Mouse (Mus musculus): ENCODE data around the gene Tcf7. TPM values are rescaled to one million over a fixed set of nuclear protein-coding genes. Genes with fewer than 3 reads are reported as not detected.

Gene Tcf7
- polyA plus RNA-seq, 1 experiment from 2014 or later, result 6.9 TPM

DNA sequence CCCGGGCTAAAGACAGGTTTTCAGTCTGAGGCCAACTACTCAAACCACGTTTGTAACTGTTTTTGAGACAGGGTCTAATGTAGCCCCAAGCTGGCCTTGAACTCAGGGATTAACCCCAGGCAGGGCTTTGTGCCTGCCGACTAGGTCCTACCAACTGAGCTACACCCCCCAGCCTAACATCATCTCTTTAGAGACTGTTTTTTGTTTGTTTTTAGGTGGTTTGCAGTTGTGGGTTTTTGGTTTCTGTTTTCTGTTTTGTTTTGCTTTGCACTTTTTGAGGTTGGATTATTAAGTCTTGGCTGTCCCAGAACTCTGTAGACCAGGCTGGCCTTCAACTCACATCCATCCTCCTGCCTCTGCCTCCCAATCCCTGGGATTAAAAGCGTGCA is 8.9 kb downstream of the Tcf7 start:
- Histone ChIP-seq H3K4me3 (ENCODE audit: low read depth, low read length) (no peak overlapping the region), H3K9me3 (ENCODE audit: control insufficient read depth, low read length) (no peaks in the 10 kb centered on the region), H3K36me3 (ENCODE audit: control insufficient read depth, insufficient read depth, low read length) (no peaks in the 10 kb centered on the region), H3K9ac (ENCODE audit: low read depth, low read length) (no peak overlapping the region), H3K27me3 (ENCODE audit: control insufficient read depth, insufficient read depth, low read length) (no peaks in the 10 kb centered on the region), H3K4me1 (replicated peaks; ENCODE audit: control insufficient read depth, insufficient read depth, low read length) (no peaks in the 10 kb centered on the region), H3K27ac (ENCODE audit: low read depth, low read length) (no peak overlapping the region), H3K4me2 (replicated peaks; ENCODE audit: low read depth, low read length) (no peak overlapping the region)
- no peak for DNase-seq (ENCODE audit: low spot score)
- ATAC-seq (ENCODE audit: low FRiP score), result no peak
- WGBS, result 76% methylated on average over 4 of the region's 4 CpGs

- no peak for ATAC-seq (ENCODE audit: low FRiP score)
- H3K27me3 ChIP-seq (ENCODE audit: control insufficient read depth, insufficient read depth, low read length), result no peaks in the 10 kb centered on the region
- no peak for DNase-seq (ENCODE audit: low spot score)
- peak overlapping the region; percentile 28; the same call in 1 of the 2 replicates for H3K9ac ChIP-seq (ENCODE audit: low read depth, low read length)
- WGBS, result 78% methylated on average over 11 of the region's 11 CpGs
- no peaks in the 10 kb centered on the region for H3K36me3 ChIP-seq (ENCODE audit: control insufficient read depth, insufficient read depth, low read length)
- H3K4me3 ChIP-seq (ENCODE audit: low read depth, low read length), result no peak overlapping the region
- no peak overlapping the region for H3K27ac ChIP-seq (ENCODE audit: low read depth, low read length)
- H3K4me2 ChIP-seq (replicated peaks; ENCODE audit: low read depth, low read length), result no peak overlapping the region
- H3K9me3 ChIP-seq (ENCODE audit: control insufficient read depth, low read length), result no peaks in the 10 kb centered on the region
- H3K4me1 ChIP-seq (replicated peaks; ENCODE audit: control insufficient read depth, insufficient read depth, low read length), result no peaks in the 10 kb centered on the region
Observed at GRCm38 (mm10) chr11:52273183-52273941, 9.5 kb downstream of the Tcf7 start.

DNA sequence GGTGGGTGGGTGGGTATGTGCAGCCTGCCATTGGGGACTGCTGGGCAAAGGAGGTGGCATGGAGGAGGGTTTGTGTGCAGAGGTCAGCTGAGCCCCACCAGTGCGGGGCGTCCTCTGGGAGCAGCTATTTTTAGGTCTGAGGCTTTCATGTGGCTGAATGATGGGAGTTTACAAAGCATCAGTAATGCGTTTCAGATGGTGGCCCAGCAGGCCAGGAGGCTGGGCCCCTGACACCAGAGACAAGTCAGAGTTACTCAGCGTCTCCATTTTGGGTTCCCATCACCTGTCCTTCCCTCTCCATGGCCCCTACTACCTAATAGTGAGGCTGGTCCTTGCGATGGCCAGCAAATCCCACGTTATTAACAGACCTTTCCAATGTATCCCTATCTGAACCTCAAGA is 10.2 kb downstream of the Tcf7 start:
- no peaks in the 10 kb centered on the region for H3K36me3 ChIP-seq (ENCODE audit: control insufficient read depth, insufficient read depth, low read length)
- ATAC-seq (ENCODE audit: low FRiP score) (no peak), DNase-seq (ENCODE audit: low spot score) (no peak)
- H3K4me3 ChIP-seq (ENCODE audit: low read depth, low read length), result no peak overlapping the region
- no peaks in the 10 kb centered on the region for H3K9me3 ChIP-seq (ENCODE audit: control insufficient read depth, low read length)
- WGBS, result 59% methylated on average over 6 of the region's 6 CpGs
- H3K27me3 ChIP-seq (ENCODE audit: control insufficient read depth, insufficient read depth, low read length), result no peaks in the 10 kb centered on the region
- H3K27ac ChIP-seq (ENCODE audit: low read depth, low read length), result no peak overlapping the region
- no peak overlapping the region for H3K9ac ChIP-seq (ENCODE audit: low read depth, low read length)
- H3K4me1 ChIP-seq (replicated peaks; ENCODE audit: control insufficient read depth, insufficient read depth, low read length), result no peaks in the 10 kb centered on the region
- no peak overlapping the region for H3K4me2 ChIP-seq (replicated peaks; ENCODE audit: low read depth, low read length)

DNA sequence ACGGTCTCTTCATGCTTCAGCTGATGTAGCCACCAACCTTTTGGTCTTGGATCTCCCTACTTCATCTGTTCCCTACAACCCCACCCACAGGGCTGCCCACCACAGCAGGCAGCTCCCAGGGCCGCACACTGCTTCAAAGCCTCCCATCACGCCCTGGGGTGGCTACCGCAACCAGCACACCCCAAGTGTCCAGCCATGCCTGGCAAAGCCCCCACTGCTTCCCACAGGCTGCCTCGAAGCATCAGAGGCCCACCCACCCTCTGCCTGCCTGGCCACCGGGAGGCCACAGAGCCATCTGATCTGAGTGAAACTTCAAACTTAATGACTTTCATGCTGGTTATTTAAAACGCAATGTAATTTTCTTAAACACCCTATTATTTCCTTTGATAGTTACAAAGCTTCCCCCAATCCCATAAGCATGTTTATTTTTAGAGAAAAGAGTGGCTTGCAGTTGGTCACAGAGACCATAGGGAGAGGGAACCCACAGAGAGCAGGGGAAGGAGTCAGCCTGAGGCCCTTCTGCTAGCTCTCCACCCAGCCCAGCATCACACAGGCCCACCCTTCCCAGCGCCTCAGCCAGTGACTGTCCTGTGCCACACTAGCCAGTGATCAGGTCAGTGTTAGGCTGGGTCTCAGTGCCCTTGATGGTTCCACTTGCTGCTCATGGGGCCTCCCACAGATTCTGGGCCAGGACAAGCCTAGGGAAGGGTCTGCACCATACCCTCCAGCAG is 10.9 kb downstream of the Tcf7 start:
- Histone ChIP-seq H3K27ac (ENCODE audit: low read depth, low read length) (no peak overlapping the region), H3K36me3 (ENCODE audit: control insufficient read depth, insufficient read depth, low read length) (no peaks in the 10 kb centered on the region), H3K9ac (ENCODE audit: low read depth, low read length) (no peak overlapping the region), H3K4me3 (ENCODE audit: low read depth, low read length) (no peak overlapping the region), H3K9me3 (ENCODE audit: control insufficient read depth, low read length) (no peaks in the 10 kb centered on the region), H3K4me2 (replicated peaks; ENCODE audit: low read depth, low read length) (no peak overlapping the region), H3K4me1 (replicated peaks; ENCODE audit: control insufficient read depth, insufficient read depth, low read length) (no peaks in the 10 kb centered on the region), H3K27me3 (ENCODE audit: control insufficient read depth, insufficient read depth, low read length) (no peaks in the 10 kb centered on the region)
- WGBS, result 79% methylated on average over 8 of the region's 8 CpGs
- ATAC-seq (ENCODE audit: low FRiP score) (no peak), DNase-seq (ENCODE audit: low spot score) (no peak)

DNA sequence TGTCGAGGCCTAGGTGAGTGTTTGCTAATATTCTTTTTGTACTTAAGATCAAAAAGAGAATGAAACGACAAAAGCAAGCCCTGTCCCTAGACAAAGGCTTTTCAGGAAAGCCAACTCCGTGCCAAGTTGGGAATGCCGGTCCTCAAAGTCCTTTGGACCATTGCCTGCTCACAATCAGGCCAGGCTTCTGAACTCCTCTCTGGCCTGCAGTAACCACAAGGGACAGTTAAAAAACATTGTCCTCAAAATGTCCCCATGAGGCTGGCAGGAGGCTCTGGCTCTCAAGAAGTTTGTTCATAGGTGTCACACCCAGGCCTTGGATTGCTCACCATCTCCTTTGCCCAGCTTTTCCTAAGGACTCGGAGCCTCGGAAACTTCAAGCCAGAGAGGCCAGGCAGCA is 13.0 kb downstream of the Tcf7 start:
- Histone ChIP-seq H3K4me2 (replicated peaks; ENCODE audit: low read depth, low read length) (no peak overlapping the region), H3K36me3 (ENCODE audit: control insufficient read depth, insufficient read depth, low read length) (no peaks in the 10 kb centered on the region), H3K4me3 (ENCODE audit: low read depth, low read length) (no peak overlapping the region), H3K9me3 (ENCODE audit: control insufficient read depth, low read length) (no peaks in the 10 kb centered on the region), H3K4me1 (replicated peaks; ENCODE audit: control insufficient read depth, insufficient read depth, low read length) (no peaks in the 10 kb centered on the region), H3K9ac (ENCODE audit: low read depth, low read length) (no peak overlapping the region), H3K27ac (ENCODE audit: low read depth, low read length) (no peak overlapping the region), H3K27me3 (ENCODE audit: control insufficient read depth, insufficient read depth, low read length) (no peaks in the 10 kb centered on the region)
- no peak for DNase-seq (ENCODE audit: low spot score)
- WGBS, result 95% methylated on average over 6 of the region's 6 CpGs
- ATAC-seq (ENCODE audit: low FRiP score), result no peak

DNA sequence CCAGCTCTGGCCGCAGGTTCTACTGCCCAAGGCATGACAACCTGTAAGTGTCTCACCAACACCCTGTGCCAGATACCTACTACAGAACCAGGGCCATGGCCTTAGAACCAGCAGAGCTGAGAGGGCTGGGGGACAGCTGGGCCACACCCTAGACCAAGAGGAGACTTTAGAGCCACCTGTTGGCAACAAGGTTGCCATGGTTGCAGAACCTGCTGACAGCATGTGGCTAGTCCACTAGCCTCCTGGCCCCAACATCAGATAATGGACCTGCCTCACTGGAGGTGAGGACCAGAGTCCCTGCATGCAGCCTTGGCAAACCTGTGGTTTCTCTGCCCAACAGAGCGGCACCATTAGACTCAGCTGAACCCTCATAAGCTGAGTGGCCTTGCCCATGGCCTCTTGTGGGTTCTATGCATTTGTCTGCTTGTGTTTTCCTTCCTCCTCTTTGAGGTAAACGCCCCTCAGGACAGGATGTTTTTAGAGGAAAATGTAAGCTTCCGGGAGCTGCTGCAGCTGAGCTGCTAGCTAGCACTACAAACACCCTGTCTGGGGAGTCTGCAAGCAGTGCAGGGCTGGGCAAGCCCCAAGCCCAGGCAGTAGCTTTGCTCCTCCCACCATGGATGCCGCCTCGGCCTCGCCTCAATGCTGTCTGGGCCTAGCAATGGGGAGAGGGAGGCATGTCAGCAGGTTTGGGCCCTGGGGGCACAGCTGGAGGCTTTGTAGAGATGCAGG is 14.5 kb downstream of the Tcf7 start:
- no peaks in the 10 kb centered on the region for H3K27me3 ChIP-seq (ENCODE audit: control insufficient read depth, insufficient read depth, low read length)
- H3K4me2 ChIP-seq (replicated peaks; ENCODE audit: low read depth, low read length), result no peak overlapping the region
- H3K27ac ChIP-seq (ENCODE audit: low read depth, low read length), result no peak overlapping the region
- no peaks in the 10 kb centered on the region for H3K36me3 ChIP-seq (ENCODE audit: control insufficient read depth, insufficient read depth, low read length)
- no peak overlapping the region for H3K9ac ChIP-seq (ENCODE audit: low read depth, low read length)
- ATAC-seq (ENCODE audit: low FRiP score), result no peak
- no peak for DNase-seq (ENCODE audit: low spot score)
- H3K9me3 ChIP-seq (ENCODE audit: control insufficient read depth, low read length), result no peaks in the 10 kb centered on the region
- H3K4me1 ChIP-seq (replicated peaks; ENCODE audit: control insufficient read depth, insufficient read depth, low read length), result no peaks in the 10 kb centered on the region
- 57% methylated on average over 7 of the region's 7 CpGs for WGBS
- H3K4me3 ChIP-seq (ENCODE audit: low read depth, low read length), result no peak overlapping the region

DNA sequence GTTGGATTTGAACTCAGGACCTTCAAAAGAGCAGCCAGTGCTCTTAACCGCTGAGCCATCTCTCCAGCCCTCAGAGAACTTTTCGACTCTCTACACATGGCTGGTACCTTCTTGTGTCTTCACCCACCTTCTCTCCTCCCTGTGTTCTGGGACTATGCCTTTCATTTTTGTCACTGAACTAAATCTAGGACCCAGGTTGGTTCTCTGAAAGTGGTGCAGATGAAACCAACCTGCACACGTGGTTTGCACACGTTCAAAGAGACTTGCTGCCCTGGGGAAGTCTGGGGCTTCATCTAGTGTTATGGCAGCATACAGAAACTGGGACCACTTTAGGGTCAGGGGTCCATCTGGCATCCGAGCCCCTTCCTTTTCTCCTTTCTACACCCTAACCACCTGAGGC is 15.5 kb downstream of the Tcf7 start:
- ATAC-seq (ENCODE audit: low FRiP score) (no peak), DNase-seq (ENCODE audit: low spot score) (no peak)
- Histone ChIP-seq H3K9me3 (ENCODE audit: control insufficient read depth, low read length) (no peaks in the 10 kb centered on the region), H3K9ac (ENCODE audit: low read depth, low read length) (no peak overlapping the region), H3K27me3 (ENCODE audit: control insufficient read depth, insufficient read depth, low read length) (no peaks in the 10 kb centered on the region), H3K4me1 (replicated peaks; ENCODE audit: control insufficient read depth, insufficient read depth, low read length) (no peaks in the 10 kb centered on the region), H3K4me3 (ENCODE audit: low read depth, low read length) (no peak overlapping the region), H3K36me3 (ENCODE audit: control insufficient read depth, insufficient read depth, low read length) (no peaks in the 10 kb centered on the region), H3K27ac (ENCODE audit: low read depth, low read length) (no peak overlapping the region), H3K4me2 (replicated peaks; ENCODE audit: low read depth, low read length) (no peak overlapping the region)
- 88% methylated on average over 5 of the region's 5 CpGs for WGBS

- H3K27ac ChIP-seq (ENCODE audit: low read depth, low read length), result no peak overlapping the region
- H3K4me3 ChIP-seq (ENCODE audit: low read depth, low read length), result no peak overlapping the region
- no peak overlapping the region for H3K4me2 ChIP-seq (replicated peaks; ENCODE audit: low read depth, low read length)
- DNase-seq (ENCODE audit: low spot score) (no peak), ATAC-seq (ENCODE audit: low FRiP score) (no peak)
- no peaks in the 10 kb centered on the region for H3K27me3 ChIP-seq (ENCODE audit: control insufficient read depth, insufficient read depth, low read length)
- H3K36me3 ChIP-seq (ENCODE audit: control insufficient read depth, insufficient read depth, low read length), result no peaks in the 10 kb centered on the region
- H3K9me3 ChIP-seq (ENCODE audit: control insufficient read depth, low read length), result no peaks in the 10 kb centered on the region
- no peaks in the 10 kb centered on the region for H3K4me1 ChIP-seq (replicated peaks; ENCODE audit: control insufficient read depth, insufficient read depth, low read length)
- 68% methylated on average over 12 of the region's 12 CpGs for WGBS
- H3K9ac ChIP-seq (ENCODE audit: low read depth, low read length), result no peak overlapping the region
Observed at GRCm38 (mm10) chr11:52265616-52266307, 17.1 kb downstream of the Tcf7 start.

Measured in hindbrain, embryonic 11.5 days (tissue).